Mouse (Mus musculus) frontal cortex, postnatal 36 days (tissue): ENCODE measurements at regions not wholly inside any gene's neighbourhood (a gene's known extent, or its start where the extent isn't known, plus 50 kb on each side); places are given as distances from the start of the nearest gene placed in this dataset.
A peak's percentile ranks its signal among the peaks of the same experiment; 100 is the strongest.
"Not testable (repeated sequence)": the region's sequence is repeated elsewhere in the genome, so short reads cannot be mapped to it uniquely, and the experiment has no call there.

Experiments
- DNase-seq, 2 experiments: peaks; one replicate each; pipeline ENCODE4 v3.0.0; 2022; ENCODE audit warnings: low spot score in 2 of 2

GRCm38 (mm10) chr1:189156906-189157305 lies 149.3 kb upstream of the Kctd3 start:
- DNase-seq: peak in 1 of 2 experiments; percentile 10

- no peak for DNase-seq
Observed at GRCm38 (mm10) chr1:189154376-189154775, 146.7 kb upstream of the Kctd3 start.

- DNase-seq: no peak
Observed at GRCm38 (mm10) chr1:189153150-189153549, 145.5 kb upstream of the Kctd3 start.

GRCm38 (mm10) chr1:189142982-189143451 lies 135.4 kb upstream of the Kctd3 start:
- no peak for DNase-seq

- DNase-seq: no peak
Observed at GRCm38 (mm10) chr1:189142551-189142950, 134.9 kb upstream of the Kctd3 start.

- no peak for DNase-seq
Observed at GRCm38 (mm10) chr1:189141694-189142093, 134.1 kb upstream of the Kctd3 start.

GRCm38 (mm10) chr1:189136731-189137385 lies 129.2 kb upstream of the Kctd3 start:
- no peak for DNase-seq

- no peak for DNase-seq
Observed at GRCm38 (mm10) chr1:189135826-189136225, 128.2 kb upstream of the Kctd3 start.

GRCm38 (mm10) chr1:189128706-189129105 lies 121.1 kb upstream of the Kctd3 start:
- DNase-seq: no peak

GRCm38 (mm10) chr1:189128246-189128645 lies 120.6 kb upstream of the Kctd3 start:
- not testable (repeated sequence) for DNase-seq

GRCm38 (mm10) chr1:189127367-189127766 lies 119.7 kb upstream of the Kctd3 start:
- DNase-seq: no peak

- DNase-seq: peak; percentile 6 to 9
Observed at GRCm38 (mm10) chr1:189119941-189120735, 112.5 kb upstream of the Kctd3 start.

- not testable (repeated sequence) for DNase-seq
Observed at GRCm38 (mm10) chr1:189119005-189119404, 111.4 kb upstream of the Kctd3 start.

- no peak for DNase-seq
Observed at GRCm38 (mm10) chr1:189118582-189118981, 110.9 kb upstream of the Kctd3 start.

- DNase-seq: no peak
Observed at GRCm38 (mm10) chr1:189115914-189116313, 108.3 kb upstream of the Kctd3 start.

GRCm38 (mm10) chr1:189115279-189115678 lies 107.6 kb upstream of the Kctd3 start:
- no peak for DNase-seq

- DNase-seq: no peak
Observed at GRCm38 (mm10) chr1:189108260-189109035, 100.8 kb upstream of the Kctd3 start.

GRCm38 (mm10) chr1:189107841-189108240 lies 100.2 kb upstream of the Kctd3 start:
- peak; percentile 43 for DNase-seq

- DNase-seq: no peak
Observed at GRCm38 (mm10) chr1:189107156-189107555, 99.5 kb upstream of the Kctd3 start.

GRCm38 (mm10) chr1:189105276-189105675 lies 97.6 kb upstream of the Kctd3 start:
- DNase-seq: no peak

- DNase-seq: no peak
Observed at GRCm38 (mm10) chr1:189102781-189103180, 95.1 kb upstream of the Kctd3 start.

GRCm38 (mm10) chr1:189099121-189099520 lies 91.5 kb upstream of the Kctd3 start:
- DNase-seq: no peak
